In the genomic region with DNA sequence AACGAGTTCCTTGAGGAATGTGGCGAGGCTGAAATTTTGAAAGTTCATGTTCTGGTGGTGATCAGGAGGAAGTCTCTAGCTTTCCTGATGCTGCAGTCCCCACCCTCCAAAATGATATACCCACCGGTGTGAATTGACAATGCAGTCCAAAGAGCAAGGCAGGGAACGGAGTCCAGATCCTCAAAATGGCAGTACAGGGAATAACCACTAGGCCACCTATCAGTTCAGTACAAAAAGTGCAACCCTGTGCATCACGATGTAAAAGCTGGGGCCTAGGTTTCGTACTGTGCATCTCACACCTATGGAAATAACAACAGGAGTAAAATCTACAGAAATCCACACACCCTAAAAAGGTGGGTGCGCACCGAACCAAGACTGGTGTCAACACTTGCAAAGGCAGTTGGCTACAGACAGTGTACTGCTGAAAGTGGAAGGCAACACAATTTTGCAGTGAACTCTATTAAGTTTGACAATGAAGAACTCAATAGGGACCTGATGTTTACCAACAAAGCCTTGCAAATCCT, we compare ENCODE assay signal across 8 mouse cellular contexts. TPM values are rescaled to one million over a fixed set of nuclear protein-coding genes. Genes with fewer than 3 reads are reported as not detected.
DNase-seq lines count a peak whose midpoint lies in the region; ATAC-seq and TF ChIP-seq lines count a peak whose summit lies in the region.

No protein-coding gene starts in this region.

- peak; percentile 14 for DNase-seq in CD4-positive, CD25-positive, alpha-beta regulatory T cell, adult 2 months (ENCODE audit: low read depth, low spot score)
- DNase-seq in neural tube, embryonic 11.5 days (ENCODE audit: low spot score) = no peak
- DNase-seq in neural tube, embryonic 10.5 days (ENCODE audit: extremely low spot score, low spot score) = no peak
- no peak for DNase-seq in limb, embryonic 14.5 days (ENCODE audit: low spot score)
- DNase-seq in layer of hippocampus, postnatal 10 days (ENCODE audit: low spot score in 2 of 2) = no peak
- DNase-seq in cerebellum, adult 11-12 months = no peak

- no peak overlapping the region; the same call in none of the 2 replicates for H3K9ac ChIP-seq in neural tube, embryonic 11.5 days (ENCODE audit: low read length)
- 0 out of 2 replicates have a peak overlapping the region, but pooled peaks have one; percentile 100 for H3K9ac ChIP-seq in limb, embryonic 14.5 days (ENCODE audit: low read depth, low read length, severe bottlenecking)
- peak overlapping the region; percentile 100 for H3K9ac ChIP-seq in stomach, embryonic 16.5 days (ENCODE audit: low read length)

- no peaks in the 10 kb centered on the region for H3K9me3 ChIP-seq in neural tube, embryonic 11.5 days (ENCODE audit: control insufficient read depth, low read length)
- peaks cover 4% of the 10 kb centered on the region for H3K9me3 ChIP-seq in limb, embryonic 14.5 days (ENCODE audit: control insufficient read depth, low read length)
- H3K9me3 ChIP-seq in stomach, embryonic 16.5 days (replicated peaks; ENCODE audit: control insufficient read depth, low read length) = 0 out of 2 replicates have a peak, but pooled peaks cover 4% of the 10 kb centered on the region

- ATAC-seq in CD4-positive, CD25-positive, alpha-beta regulatory T cell, adult 4 months = no peak
- ATAC-seq in neural tube, embryonic 11.5 days (ENCODE audit: insufficient read depth, low FRiP score, low TSS enrichment) = no peak
- no peak for ATAC-seq in limb, embryonic 14.5 days (ENCODE audit: low FRiP score, low read depth)
- ATAC-seq in stomach, embryonic 16.5 days (ENCODE audit: insufficient read depth, low FRiP score) = no peak

- peak overlapping the region; percentile 100 for H3K4me3 ChIP-seq in neural tube, embryonic 11.5 days (ENCODE audit: low read depth, low read length)
- peak overlapping the region; percentile 98 for H3K4me3 ChIP-seq in limb, embryonic 14.5 days (replicated peaks; ENCODE audit: low read length)
- H3K4me3 ChIP-seq in stomach, embryonic 16.5 days (replicated peaks; ENCODE audit: low read length) = peak overlapping the region; percentile 90

- H3K27me3 ChIP-seq in neural tube, embryonic 11.5 days (ENCODE audit: control insufficient read depth, insufficient read depth, low read length) = no peaks in the 10 kb centered on the region
- H3K27me3 ChIP-seq in limb, embryonic 14.5 days (ENCODE audit: control insufficient read depth, insufficient read depth, low read length) = no peaks in the 10 kb centered on the region
- no peaks in the 10 kb centered on the region for H3K27me3 ChIP-seq in stomach, embryonic 16.5 days (ENCODE audit: control insufficient read depth, insufficient read depth, low read length)

- TF ChIP-seq POLR2A in limb, embryonic 14.5 days (IDR thresholded peaks at IDR 0.05; ENCODE audit: borderline replicate concordance, extremely low read depth, insufficient read depth, insufficient read length) = no peak

- H3K4me2 ChIP-seq in neural tube, embryonic 11.5 days (ENCODE audit: low read depth) = peak overlapping the region; percentile 62
- peak overlapping the region; percentile 77 for H3K4me2 ChIP-seq in limb, embryonic 14.5 days (replicated peaks; ENCODE audit: low read depth, low read length, severe bottlenecking)
- H3K4me2 ChIP-seq in stomach, embryonic 16.5 days (ENCODE audit: low read depth, low read length) = peak overlapping the region; percentile 89

- H3K27ac ChIP-seq in neural tube, embryonic 11.5 days (ENCODE audit: low read depth, low read length) = no peak overlapping the region
- no peak overlapping the region for H3K27ac ChIP-seq in limb, embryonic 14.5 days (replicated peaks; ENCODE audit: low read depth, low read length)
- no peak overlapping the region for H3K27ac ChIP-seq in stomach, embryonic 16.5 days (ENCODE audit: low read length)

- 91% methylated on average over 8 of the region's 8 CpGs for WGBS in neural tube, embryonic 11.5 days
- WGBS in limb, embryonic 14.5 days = 79% methylated on average over 8 of the region's 8 CpGs
- 73% methylated on average over 8 of the region's 8 CpGs for WGBS in stomach, embryonic 16.5 days

- peaks cover 7% of the 10 kb centered on the region for H3K36me3 ChIP-seq in neural tube, embryonic 11.5 days (ENCODE audit: control insufficient read depth, insufficient read depth, low read length)
- peaks cover 26% of the 10 kb centered on the region for H3K36me3 ChIP-seq in limb, embryonic 14.5 days (ENCODE audit: control insufficient read depth, insufficient read depth, low read length)
- H3K36me3 ChIP-seq in stomach, embryonic 16.5 days (ENCODE audit: control insufficient read depth, insufficient read depth, low read length) = peaks cover 15% of the 10 kb centered on the region; the same call in 1 of the 2 replicates

- H3K4me1 ChIP-seq in neural tube, embryonic 11.5 days (ENCODE audit: control insufficient read depth, insufficient read depth, low read length) = peaks cover 9% of the 10 kb centered on the region
- H3K4me1 ChIP-seq in limb, embryonic 14.5 days (ENCODE audit: control insufficient read depth, insufficient read depth, low read length) = peaks cover 13% of the 10 kb centered on the region
- H3K4me1 ChIP-seq in stomach, embryonic 16.5 days (ENCODE audit: control insufficient read depth, insufficient read depth, low read length) = peaks cover 33% of the 10 kb centered on the region

RNA-seq across cellular contexts. Expression of gene Adnp, which starts 2.4 kb away (rescaled TPM):
- 1 to 10 TPM; 1.4 to 3.1 TPM for polyA plus RNA-seq in CD4-positive, CD25-positive, alpha-beta regulatory T cell, adult 4 months (2017; shearing (Covaris generic))
- 14.1 and 14.2 TPM in 2 replicates for polyA plus RNA-seq in neural tube, embryonic 11.5 days (2014; fragmentation: Nextera tagmentation; extraction: Ambion mirVana)
- polyA plus RNA-seq in limb, embryonic 14.5 days (2012; rRNA removed) = 61.5 and 71.3 TPM in 2 replicates
- polyA plus RNA-seq in limb, embryonic 14.5 days (2014; fragmentation: Nextera tagmentation; extraction: Ambion mirVana) = 8.5 and 14.5 TPM in 2 replicates
- polyA plus RNA-seq in stomach, embryonic 16.5 days (2015; fragmentation: Nextera tagmentation; extraction: Ambion mirVana) = 1.0 and 1.4 TPM in 2 replicates
- 100 to 1,000 TPM; 113 to 115 TPM for total RNA-seq in layer of hippocampus, postnatal 10 days (2021)

RNA-seq across cellular contexts. Expression of gene Gm20716, which starts 25.6 kb away (rescaled TPM):
- 10 to 100 TPM; 24.7 to 35.6 TPM for polyA plus RNA-seq in CD4-positive, CD25-positive, alpha-beta regulatory T cell, adult 4 months (2017; shearing (Covaris generic))
- polyA plus RNA-seq in neural tube, embryonic 11.5 days (2014; fragmentation: Nextera tagmentation; extraction: Ambion mirVana) = 26.5 and 26.8 TPM in 2 replicates
- 14.5 and 28.6 TPM in 2 replicates for polyA plus RNA-seq in limb, embryonic 14.5 days (2012; rRNA removed)
- polyA plus RNA-seq in limb, embryonic 14.5 days (2014; fragmentation: Nextera tagmentation; extraction: Ambion mirVana) = 22.9 and 27.8 TPM in 2 replicates
- polyA plus RNA-seq in stomach, embryonic 16.5 days (2015; fragmentation: Nextera tagmentation; extraction: Ambion mirVana) = 12.3 and 12.6 TPM in 2 replicates
- 10 to 100 TPM; 28.0 to 28.3 TPM for total RNA-seq in layer of hippocampus, postnatal 10 days (2021)

RNA-seq across cellular contexts. Expression of gene Dpm1, which starts 25.9 kb away (rescaled TPM):
- polyA plus RNA-seq in CD4-positive, CD25-positive, alpha-beta regulatory T cell, adult 4 months (2017; shearing (Covaris generic)) = 100 to 1,000 TPM; 101 to 112 TPM
- 48.7 and 54.0 TPM in 2 replicates for polyA plus RNA-seq in neural tube, embryonic 11.5 days (2014; fragmentation: Nextera tagmentation; extraction: Ambion mirVana)
- polyA plus RNA-seq in limb, embryonic 14.5 days (2012; rRNA removed) = 15.7 and 18.4 TPM in 2 replicates
- polyA plus RNA-seq in limb, embryonic 14.5 days (2014; fragmentation: Nextera tagmentation; extraction: Ambion mirVana) = 90.4 and 90.6 TPM in 2 replicates
- polyA plus RNA-seq in stomach, embryonic 16.5 days (2015; fragmentation: Nextera tagmentation; extraction: Ambion mirVana) = 96.2 and 118 TPM in 2 replicates
- total RNA-seq in layer of hippocampus, postnatal 10 days (2021) = 10 to 100 TPM; 46.0 to 57.8 TPM

RNA-seq across cellular contexts. Expression of gene Mocs3, which starts 25.9 kb away (rescaled TPM):
- polyA plus RNA-seq in CD4-positive, CD25-positive, alpha-beta regulatory T cell, adult 4 months (2017; shearing (Covaris generic)) = under 1 TPM; 0.59 to 0.62 TPM
- polyA plus RNA-seq in neural tube, embryonic 11.5 days (2014; fragmentation: Nextera tagmentation; extraction: Ambion mirVana) = 8.2 and 8.9 TPM in 2 replicates
- polyA plus RNA-seq in limb, embryonic 14.5 days (2012; rRNA removed) = 12.2 and 16.5 TPM in 2 replicates
- polyA plus RNA-seq in limb, embryonic 14.5 days (2014; fragmentation: Nextera tagmentation; extraction: Ambion mirVana) = 8.3 and 10.6 TPM in 2 replicates
- 2.4 and 3.4 TPM in 2 replicates for polyA plus RNA-seq in stomach, embryonic 16.5 days (2015; fragmentation: Nextera tagmentation; extraction: Ambion mirVana)
- 10 to 100 TPM; 16.1 to 17.4 TPM for total RNA-seq in layer of hippocampus, postnatal 10 days (2021)
